Mouse (Mus musculus) gastrocnemius, postnatal 4 days (tissue): ENCODE results near the gene Sapcd2. TPM values are rescaled to one million over a fixed set of nuclear protein-coding genes. Genes with fewer than 3 reads are reported as not detected.
A peak's percentile ranks its signal among the peaks of the same experiment; 100 is the strongest.

Source experiments
- DNase-seq, 2 experiments: peaks; one replicate each; pipeline ENCODE4 v3.0.0; 2021 to 2022; ENCODE audit warnings: low spot score in 2 of 2, mixed read lengths in 2 of 2
- total RNA-seq, 2 experiments: library from RNA; stranded (reverse); gene quantifications; 2 replicates each; pipeline ENCODE4 v1.2.3; 2021

The Sapcd2 gene
- total RNA-seq, 2 experiments from 2014 or later = 6.2 TPM

DNA sequence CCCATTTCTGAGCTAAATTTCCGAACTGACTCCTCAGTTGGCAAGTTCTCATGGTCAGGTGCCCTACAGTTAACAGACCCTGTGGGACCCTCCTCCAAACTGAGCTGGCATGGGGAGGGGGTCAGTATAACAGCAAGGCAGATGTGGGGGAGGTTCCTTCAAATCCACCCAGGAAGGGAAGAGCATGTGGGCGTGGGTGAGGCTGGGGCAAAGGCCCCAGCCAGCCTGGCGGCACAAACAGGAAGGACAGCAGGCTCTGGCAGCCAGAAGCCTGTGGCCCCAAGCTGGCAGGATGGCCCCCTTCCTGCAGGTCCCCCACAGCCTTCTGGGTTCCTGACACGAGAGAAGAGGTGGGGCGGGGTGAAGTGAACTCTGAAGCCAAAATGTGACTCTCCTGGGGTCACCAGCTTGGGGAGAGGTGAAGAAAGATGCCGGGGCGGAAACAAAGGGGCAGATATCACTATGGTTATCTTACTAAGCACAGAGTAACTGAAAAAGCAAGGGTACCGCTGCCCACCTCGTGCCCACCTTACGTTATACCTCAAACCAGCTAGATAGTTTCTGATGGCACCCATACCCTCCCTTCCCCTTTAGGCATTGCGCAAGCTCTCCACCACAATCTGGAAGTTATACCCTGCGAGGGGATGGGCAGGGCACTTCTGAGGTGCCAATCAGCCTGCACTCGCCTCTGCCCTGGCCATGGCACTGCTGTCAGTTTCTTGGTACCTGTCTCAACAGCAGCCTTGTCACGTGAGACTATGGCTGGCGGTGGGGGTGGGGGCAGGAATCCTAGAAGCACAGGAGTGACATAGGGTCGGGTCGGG, 50.7 kb downstream of the Sapcd2 start, which contains the start of gene Fut7:
Fut7 (plus strand) TSS at position 681 of the 824 bp plus-strand sequence.
- no peak for DNase-seq

DNA sequence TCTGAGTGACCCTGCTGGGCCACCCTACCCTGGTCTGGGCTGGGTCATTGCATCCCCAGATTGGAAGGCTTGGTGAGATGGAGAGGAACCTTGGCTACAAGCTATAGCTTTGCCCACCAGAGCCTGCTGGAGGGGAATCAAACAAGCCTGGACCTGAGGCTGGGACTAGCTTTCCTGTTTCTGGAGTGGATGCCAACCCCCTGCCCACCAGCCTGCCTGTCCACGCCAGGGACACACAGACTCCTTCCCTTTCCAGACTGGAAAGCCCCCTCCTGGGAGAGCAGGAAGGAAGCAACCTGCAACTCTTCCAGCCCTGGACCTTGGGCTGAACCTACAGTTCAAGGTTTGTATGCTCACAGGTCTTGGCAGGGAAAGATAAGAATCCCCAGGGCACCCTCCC, 51.5 kb downstream of the Sapcd2 start:
- DNase-seq = no peak

- no peak for DNase-seq
Observed at GRCm38 (mm10) chr2:25425481-25425880, 53.4 kb downstream of the Sapcd2 start.

DNA sequence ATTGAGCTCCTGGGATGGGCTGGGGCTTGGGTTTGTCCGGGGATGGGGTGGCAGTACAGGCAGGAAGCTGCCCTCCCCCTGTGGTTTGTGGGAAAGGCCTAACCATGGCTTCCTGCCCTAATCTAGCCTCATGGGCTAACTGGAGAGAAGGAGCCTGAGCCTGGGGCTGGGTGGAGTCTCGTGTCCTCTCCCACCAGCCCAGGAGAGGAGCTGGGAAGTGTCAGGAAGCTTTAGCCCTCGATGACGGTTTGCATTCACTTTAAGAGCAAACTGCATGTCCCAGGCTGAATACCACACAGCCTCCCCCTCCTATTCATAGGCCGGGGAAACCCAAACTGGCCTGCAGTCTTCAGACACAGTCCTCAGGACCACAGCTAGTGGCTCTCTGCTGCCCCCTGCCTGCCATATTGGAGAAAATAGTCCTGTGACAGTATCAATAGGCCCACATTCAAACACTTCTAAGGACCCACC, 54.6 kb downstream of the Sapcd2 start:
- peak in 1 of 2 experiments; percentile 72 for DNase-seq

DNA sequence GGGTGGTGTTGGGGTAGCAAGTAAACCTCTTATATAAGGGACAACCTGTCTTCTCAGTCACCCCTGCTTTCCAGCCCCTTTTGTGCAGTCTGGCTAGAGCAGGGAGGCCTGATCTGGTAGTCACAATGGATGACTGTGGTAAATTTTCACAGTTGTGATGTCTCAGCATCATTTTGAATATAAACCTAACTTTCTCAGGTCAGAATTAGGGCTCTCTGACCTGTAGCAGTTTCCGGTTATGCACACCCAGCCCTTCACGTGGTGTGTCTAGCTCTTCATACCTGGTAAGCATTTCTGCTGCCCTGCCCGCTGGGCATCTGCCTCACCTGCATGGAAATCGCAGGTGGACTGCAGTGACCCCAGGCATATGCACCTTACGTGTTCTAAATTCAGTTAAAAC, 55.1 kb downstream of the Sapcd2 start:
- DNase-seq = no peak

Other genes with a start within 250 kb of the Sapcd2 start
- gene Nrarp, start 191.6 kb upstream of the Sapcd2 start, total RNA-seq = 10 to 100 TPM; 20.8 to 22.5 TPM
- gene Tor4a, start 175.4 kb upstream of the Sapcd2 start, total RNA-seq = 1 to 10 TPM; 2.7 to 2.9 TPM
- 10 to 100 TPM; 43.4 to 47.7 TPM for gene Nelfb, start 160.8 kb upstream of the Sapcd2 start, total RNA-seq
- gene Stpg3, start 157.7 kb upstream of the Sapcd2 start, total RNA-seq = not detected
- under 1 TPM in 1 of 2 experiments, not detected in 1; 0.25 TPM for gene Fam166a, start 153.6 kb upstream of the Sapcd2 start, total RNA-seq
- gene Tubb4b, start 147.6 kb upstream of the Sapcd2 start, total RNA-seq = 100 to 1,000 TPM; 360 to 390 TPM
- not detected for gene Slc34a3, start 138.0 kb upstream of the Sapcd2 start, total RNA-seq
- not detected for gene Rnf224, start 135.5 kb upstream of the Sapcd2 start, total RNA-seq
- 1 to 10 TPM; 1.4 to 2.0 TPM for gene Rnf208, start 130.1 kb upstream of the Sapcd2 start, total RNA-seq
- gene Cysrt1, start 129.9 kb upstream of the Sapcd2 start, total RNA-seq = not detected
- gene AL732309.1, start 125.5 kb upstream of the Sapcd2 start, total RNA-seq = 1 to 10 TPM; 1.3 to 1.5 TPM
- gene Tmem203, start 116.9 kb upstream of the Sapcd2 start, total RNA-seq = 10 to 100 TPM; 18.8 to 19.7 TPM
- 1 to 10 TPM; 4.8 to 6.3 TPM for gene Tprn, start 109.7 kb upstream of the Sapcd2 start, total RNA-seq
- 10 to 100 TPM; 55.9 to 58.1 TPM for gene Ssna1, start 99.9 kb upstream of the Sapcd2 start, total RNA-seq
- gene Anapc2, start 99.8 kb upstream of the Sapcd2 start, total RNA-seq = 10 to 100 TPM; 64.9 to 69.0 TPM
- not detected for gene Tmem210, start 84.2 kb upstream of the Sapcd2 start, total RNA-seq
- gene Lrrc26, start 82.4 kb upstream of the Sapcd2 start, total RNA-seq = not detected
- gene Grin1, start 53.1 kb upstream of the Sapcd2 start, total RNA-seq = under 1 TPM; 0.17 to 0.26 TPM
- 10 to 100 TPM; 36.5 to 40.2 TPM for gene Man1b1, start 40.0 kb upstream of the Sapcd2 start, total RNA-seq
- gene Dpp7, start 16.0 kb upstream of the Sapcd2 start, total RNA-seq = 10 to 100 TPM in 1 of 2 experiments, 1 to 10 TPM in 1; 8.1 to 11.9 TPM
- gene Uap1l1, start 6.6 kb upstream of the Sapcd2 start, total RNA-seq = 10 to 100 TPM; 11.2 to 14.3 TPM
- 10 to 100 TPM; 35.1 to 42.0 TPM for gene Entpd2, start 23.6 kb downstream of the Sapcd2 start, total RNA-seq
- 10 to 100 TPM; 41.2 to 45.9 TPM for gene Npdc1, start 27.0 kb downstream of the Sapcd2 start, total RNA-seq
- under 1 TPM in 1 of 2 experiments, not detected in 1; 0.34 TPM for gene Fut7, start 50.9 kb downstream of the Sapcd2 start, total RNA-seq
- gene Abca2, start 56.4 kb downstream of the Sapcd2 start, total RNA-seq = 10 to 100 TPM; 12.7 to 13.8 TPM
- gene Clic3, start 84.5 kb downstream of the Sapcd2 start, total RNA-seq = under 1 TPM in 1 of 2 experiments, not detected in 1; 0.34 TPM
- 10 to 100 TPM; 40.0 to 45.9 TPM for gene Paxx, start 88.8 kb downstream of the Sapcd2 start, total RNA-seq
- 1 to 10 TPM; 2.9 to 3.9 TPM for gene Ptgds, start 97.7 kb downstream of the Sapcd2 start, total RNA-seq
- not detected for gene Lcn12, start 121.6 kb downstream of the Sapcd2 start, total RNA-seq
- gene Fbxw5, start 128.4 kb downstream of the Sapcd2 start, total RNA-seq = 10 to 100 TPM; 62.5 to 71.4 TPM
- 1 to 10 TPM in 1 of 2 experiments, under 1 TPM in 1; 0.74 to 1.2 TPM for gene C8g, start 129.4 kb downstream of the Sapcd2 start, total RNA-seq
- gene Traf2, start 174.6 kb downstream of the Sapcd2 start, total RNA-seq = 10 to 100 TPM; 15.7 to 16.5 TPM
- 100 to 1,000 TPM; 173 to 196 TPM for gene Edf1, start 185.5 kb downstream of the Sapcd2 start, total RNA-seq
- 1 to 10 TPM; 2.3 to 2.5 TPM for gene Mamdc4, start 202.5 kb downstream of the Sapcd2 start, total RNA-seq
- 10 to 100 TPM; 43.0 to 44.8 TPM for gene Phpt1, start 202.9 kb downstream of the Sapcd2 start, total RNA-seq
- under 1 TPM; 0.07 to 0.08 TPM for gene Ajm1, start 209.4 kb downstream of the Sapcd2 start, total RNA-seq
- 10 to 100 TPM; 59.3 to 65.0 TPM for gene Rabl6, start 236.2 kb downstream of the Sapcd2 start, total RNA-seq
- gene Ccdc183, start 245.4 kb downstream of the Sapcd2 start, total RNA-seq = not detected
- gene Tmem141, start 249.7 kb downstream of the Sapcd2 start, total RNA-seq = 10 to 100 TPM; 11.7 to 18.6 TPM